Mouse (Mus musculus) urinary bladder, postnatal 36 days (tissue): Measurements from ENCODE around the gene Tigd3.
"Not testable (repeated sequence)": the region's sequence is repeated elsewhere in the genome, so short reads cannot be mapped to it uniquely, and the experiment has no call there.

Source experiments
- DNase-seq, 2 experiments: peaks; one replicate each; pipeline ENCODE4 v3.0.0; 2022; ENCODE audit warnings: low spot score in 2 of 2, mixed read lengths in 1 of 2

Gene Tigd3

GRCm38 (mm10) chr19:5922119-5922942 lies 28.4 kb upstream of the Tigd3 start:
- no peak for DNase-seq

DNA sequence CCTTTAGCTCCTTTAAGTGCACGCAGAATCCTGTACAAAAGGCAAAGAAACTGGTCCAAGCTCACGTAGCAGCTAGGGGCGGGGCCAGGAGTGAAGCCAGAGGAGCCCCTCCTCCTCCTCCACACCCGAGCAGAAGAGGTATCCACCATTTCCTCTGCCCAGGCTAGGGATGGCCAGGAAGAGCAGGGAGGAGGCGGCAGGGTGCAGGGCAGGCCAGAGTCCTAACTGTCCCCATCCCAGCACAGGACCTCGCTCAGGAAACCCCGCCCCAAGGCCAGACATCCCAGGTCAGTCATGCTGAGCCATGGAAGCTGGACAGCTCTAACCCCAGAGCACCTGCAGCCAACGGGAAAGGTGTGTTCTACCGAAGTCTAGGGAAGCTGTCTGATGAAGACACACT lies 27.8 kb upstream of the Tigd3 start:
- DNase-seq: no peak

- DNase-seq: no peak
Measured at GRCm38 (mm10) chr19:5913007-5913719, 19.2 kb upstream of the Tigd3 start, which contains the start of gene Dpf2. TSS of gene Dpf2 (minus strand) at chr19:5913010.

DNA sequence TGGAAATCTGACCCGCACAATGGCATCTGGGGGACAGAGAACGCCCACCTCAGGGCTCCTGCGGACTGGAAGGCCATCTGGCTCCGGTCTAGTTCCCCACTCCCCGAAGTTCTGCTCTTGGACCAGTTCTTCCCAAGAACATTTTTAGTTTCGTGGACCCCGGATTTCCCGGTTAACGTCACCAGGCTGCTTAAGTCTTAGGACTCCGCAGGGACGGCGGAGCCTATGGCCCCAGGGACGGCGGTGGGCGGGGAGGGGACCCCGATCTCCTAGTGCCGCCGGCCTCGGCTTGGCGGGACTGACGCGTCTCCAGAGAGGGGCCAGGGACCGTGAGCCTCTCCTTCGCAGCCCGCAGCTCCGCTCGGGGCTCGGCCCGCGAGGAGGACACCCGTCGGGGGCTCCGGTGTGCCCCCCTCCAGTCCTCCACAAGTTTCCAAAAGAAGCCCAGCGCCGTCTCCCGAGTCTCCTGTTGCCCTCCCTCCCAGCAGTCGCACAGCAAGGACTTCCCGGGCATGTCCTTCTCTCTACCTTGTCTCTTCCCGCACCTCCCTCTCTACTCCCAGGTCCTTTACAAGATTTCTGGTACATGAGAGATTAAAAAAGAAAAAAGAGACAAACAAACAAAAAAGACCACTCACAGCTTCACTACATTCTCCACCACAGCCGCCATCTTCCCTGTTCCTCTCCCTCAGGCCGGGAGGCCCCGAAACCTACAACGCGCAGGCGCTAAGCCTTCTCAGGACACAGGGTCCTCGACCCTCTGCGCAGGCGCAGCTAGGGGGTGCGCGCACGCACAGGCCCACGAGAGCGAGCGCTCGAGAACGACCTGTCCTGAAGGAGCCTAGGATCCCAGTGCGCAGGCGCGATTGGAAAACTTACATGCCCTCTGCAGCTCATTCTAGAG lies 18.4 kb upstream of the Tigd3 start:
- peak; percentile 95 to 99 for DNase-seq

- DNase-seq: no peak
Measured at GRCm38 (mm10) chr19:5911430-5912102, 17.6 kb upstream of the Tigd3 start.

GRCm38 (mm10) chr19:5910221-5910620 lies 16.3 kb upstream of the Tigd3 start:
- DNase-seq: no peak

DNA sequence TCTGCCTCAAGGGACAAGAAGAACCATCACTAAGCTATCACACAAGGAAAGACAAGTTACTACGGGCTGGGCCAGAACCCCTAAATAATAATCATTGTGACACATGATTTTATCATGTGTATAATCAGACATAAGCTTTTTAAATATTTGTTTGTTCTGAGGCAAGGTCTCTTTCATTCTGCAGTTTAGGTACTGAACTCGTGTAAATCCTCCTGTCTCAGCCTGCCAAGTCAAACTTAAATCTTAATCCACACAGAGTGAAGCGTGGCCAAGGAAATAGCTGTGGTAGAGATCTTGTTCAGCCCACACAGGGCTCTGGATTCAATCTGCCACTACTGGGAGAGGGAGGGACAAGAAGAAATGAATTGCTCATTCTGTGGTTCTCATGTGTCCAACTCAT lies 13.3 kb upstream of the Tigd3 start:
- DNase-seq: no peak

DNA sequence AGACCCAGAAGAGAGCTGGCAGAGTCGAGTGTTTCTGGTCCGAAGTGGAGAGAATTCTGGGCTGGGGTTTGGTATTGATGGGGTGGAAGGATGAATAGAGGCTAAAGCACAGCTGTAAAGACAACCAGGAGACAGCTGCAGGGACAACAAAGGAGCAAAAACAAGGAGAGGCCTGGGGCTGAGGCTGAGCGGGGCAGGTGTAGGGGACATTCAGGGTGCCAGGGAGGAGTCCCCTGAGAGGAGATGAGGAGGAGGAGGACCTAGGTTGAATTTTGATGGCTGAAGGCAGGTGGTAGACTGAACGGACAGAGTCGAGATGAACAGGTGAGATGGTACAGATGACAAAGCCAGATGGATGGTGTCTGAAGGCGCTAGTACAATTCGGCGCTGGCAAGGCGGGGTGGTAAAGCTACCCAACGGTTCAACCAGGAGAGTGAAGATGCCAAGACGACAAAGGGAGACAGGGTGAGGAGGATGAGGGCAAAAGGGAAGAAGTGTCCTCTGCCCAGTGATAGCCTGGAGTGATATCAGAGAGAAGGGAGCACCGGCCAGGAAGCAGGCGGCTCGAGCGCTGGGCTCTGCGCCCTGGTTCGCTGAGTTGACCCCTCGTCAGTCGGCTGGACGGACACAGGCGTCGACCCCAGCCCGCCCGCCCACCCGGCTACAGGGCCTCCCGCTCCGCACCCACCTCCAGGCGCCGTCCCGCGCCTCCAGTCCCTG lies 507 bp downstream of the Tigd3 start:
- DNase-seq: no peak

DNA sequence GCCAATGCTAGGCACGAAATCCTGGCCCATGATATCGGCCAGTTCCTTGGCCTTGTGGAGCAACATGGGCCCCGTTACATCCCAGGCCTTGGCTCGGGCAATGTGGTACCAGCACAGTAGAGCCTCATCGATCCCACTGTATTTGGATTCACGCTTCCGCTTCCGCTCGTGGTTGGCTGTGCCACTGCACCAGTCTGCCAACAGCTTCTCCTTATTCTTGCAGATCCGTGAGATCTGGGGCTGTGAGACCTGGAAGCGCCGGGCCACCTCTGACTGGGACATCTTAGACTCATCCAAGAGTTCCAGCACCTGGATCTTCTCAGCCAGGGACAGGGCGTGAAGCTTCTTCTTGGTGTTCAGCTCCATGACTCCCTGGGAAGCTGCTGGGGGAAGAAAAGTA lies 1.2 kb downstream of the Tigd3 start:
- no peak for DNase-seq

DNA sequence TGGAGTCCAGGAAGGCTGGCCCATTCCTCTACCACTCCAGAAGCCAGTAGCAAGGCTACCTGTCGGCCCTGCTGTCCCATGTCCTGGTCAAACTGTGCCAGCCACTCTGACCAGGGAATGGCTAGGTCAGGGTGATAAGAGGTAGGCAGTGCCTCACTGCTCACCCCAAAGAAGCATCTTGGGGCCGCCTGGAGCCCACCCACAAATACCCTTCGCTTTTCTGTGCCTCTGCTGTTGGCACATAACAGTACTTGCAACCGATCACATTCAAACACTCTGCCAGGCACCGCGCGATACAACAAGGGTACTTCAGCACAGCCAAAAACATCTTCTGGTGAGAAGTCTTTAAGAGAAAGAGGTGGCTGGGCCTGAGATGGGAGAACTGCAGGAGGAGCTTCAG lies 1.7 kb downstream of the Tigd3 start:
- no peak for DNase-seq

DNA sequence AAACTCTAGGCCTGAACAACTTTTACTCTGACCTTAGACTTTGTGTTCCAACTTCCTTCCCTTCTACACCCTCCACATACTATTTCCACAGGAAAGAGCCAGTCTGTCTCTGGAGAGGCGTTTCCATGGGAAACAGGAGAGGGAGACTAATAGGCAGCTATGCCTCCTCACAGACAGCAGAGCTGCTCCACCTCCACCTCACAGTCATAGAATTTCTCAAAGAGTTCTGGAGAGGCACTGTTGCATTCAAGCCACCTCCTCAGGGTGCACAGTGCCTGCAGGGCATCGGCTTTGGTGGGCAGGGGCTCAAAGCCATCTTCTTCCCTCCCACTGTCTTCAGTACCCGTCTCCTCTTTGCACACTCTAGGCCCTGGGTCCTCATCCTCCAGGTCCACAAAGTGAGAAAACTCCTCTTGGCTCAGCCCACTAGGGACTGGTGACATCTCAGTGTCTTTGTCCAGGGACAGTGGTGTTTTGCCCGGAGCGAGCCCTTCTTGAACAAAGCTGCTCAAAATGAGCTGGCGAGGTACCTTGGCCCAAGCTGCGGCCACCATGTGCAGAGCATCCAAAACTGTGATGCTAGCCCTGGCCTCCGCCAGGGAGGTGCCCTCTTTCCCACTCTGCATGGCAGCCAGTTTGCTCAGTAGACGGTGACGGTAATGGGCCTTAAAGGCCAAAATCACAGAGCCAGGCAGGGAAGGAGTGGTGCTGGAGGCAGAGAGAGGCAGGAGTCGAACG lies 2.3 kb downstream of the Tigd3 start:
- DNase-seq: no peak

DNA sequence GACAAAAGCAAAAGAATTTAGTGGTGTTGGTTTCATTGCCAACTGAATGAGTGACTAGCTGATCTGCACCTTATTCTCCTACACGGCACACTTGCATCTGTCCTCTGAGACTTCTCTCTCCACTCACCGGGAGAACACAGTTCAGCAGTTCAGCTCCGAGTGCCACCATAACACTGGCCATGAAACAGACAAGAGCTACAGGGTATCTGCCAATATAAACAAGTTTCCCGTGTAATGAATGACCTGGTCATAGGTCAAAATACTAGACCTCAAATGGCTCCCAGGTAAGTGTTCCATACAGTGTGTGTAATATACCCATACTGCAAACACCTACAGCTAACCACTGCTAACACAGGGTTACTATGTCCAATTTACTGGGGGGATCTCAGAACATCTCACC lies 4.7 kb downstream of the Tigd3 start:
- no peak for DNase-seq

DNA sequence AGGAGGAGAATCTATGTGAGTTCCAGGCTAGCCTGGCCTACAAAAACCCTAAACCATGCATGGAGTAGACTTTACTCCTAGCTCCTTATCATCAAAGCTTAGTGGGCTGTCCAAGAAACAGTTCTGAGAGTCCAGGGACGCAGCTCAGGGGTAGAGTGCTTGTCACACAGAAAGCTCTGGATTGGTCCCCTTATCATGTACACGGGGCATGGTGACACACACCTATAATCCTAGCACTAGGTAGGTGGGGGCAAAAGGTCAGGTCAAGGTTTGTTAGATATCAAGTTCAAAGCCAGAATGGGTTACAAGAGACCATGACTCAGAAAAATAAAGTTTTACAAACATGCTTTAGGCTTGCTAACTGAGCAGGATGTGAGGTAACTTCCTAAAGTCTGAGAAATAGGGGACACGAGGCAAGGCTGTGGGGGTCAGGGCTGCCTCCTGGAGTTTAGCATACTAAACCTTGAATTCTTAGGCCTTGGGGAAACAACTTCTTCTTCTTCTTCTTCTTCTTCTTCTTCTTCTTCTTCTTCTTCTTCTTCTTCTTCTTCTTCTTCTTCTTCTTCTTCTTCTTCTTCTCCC lies 6.6 kb downstream of the Tigd3 start:
- DNase-seq: no peak

GRCm38 (mm10) chr19:5885838-5886237 lies 8.1 kb downstream of the Tigd3 start:
- DNase-seq: no peak

DNA sequence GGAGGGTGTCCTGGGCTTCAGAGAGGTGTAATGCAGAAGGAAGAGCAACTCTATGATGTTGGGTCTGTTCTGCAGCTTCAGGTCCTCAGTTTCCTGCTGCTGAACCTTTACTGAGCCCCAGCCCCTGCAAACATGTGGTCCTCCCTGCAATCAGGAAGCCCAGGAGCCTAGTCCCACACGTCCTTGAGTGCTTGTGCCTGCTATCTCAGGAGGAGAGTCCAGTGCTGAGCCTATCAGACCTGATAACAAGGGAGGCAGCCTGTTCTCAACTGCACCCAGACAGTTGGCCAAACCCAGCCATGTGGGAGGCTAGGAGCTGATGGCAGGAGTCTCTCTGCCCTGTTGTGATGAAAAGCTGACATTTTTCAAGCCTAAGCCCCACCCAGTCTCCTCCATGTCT lies 10.0 kb downstream of the Tigd3 start:
- no peak for DNase-seq

DNA sequence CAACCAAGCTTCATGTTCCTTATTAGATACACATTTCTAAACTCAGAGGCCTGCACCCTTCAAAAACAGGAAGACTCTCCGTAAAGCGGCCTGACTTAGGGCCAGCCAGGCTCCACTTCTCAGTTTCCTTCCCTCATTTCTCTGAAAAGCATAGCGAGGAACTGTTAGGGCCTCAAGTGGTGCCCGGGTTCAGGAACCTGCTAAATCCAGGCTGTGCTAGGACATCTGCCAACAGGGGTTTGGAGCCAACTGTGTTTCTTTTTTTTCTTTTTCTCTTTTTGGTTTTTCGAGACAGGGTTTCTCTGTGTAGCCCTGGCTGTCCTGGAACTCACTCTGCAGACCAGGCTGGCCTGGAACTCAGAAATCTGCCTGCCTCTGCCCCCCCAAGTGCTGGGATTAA lies 11.9 kb downstream of the Tigd3 start:
- not testable (repeated sequence) for DNase-seq

DNA sequence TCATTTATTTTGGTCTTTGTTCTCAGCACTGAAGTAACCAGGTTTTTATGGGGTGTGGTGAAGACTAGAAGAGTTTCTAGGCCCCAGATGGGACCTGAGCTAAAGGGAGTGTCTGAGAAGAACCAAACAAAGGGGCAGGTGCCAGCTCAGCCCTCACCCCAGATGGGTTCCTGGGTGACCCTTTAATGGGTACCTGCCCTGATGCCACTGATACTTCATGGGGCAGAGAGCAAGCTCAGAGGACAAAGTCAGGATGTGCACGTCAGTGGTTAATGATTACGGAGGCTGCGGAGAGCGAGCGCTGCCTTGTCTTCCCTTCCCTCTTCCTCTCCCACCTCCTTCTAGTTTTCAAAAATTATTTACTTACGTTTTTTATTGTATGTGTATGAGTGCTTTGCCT lies 12.8 kb downstream of the Tigd3 start:
- DNase-seq: no peak

GRCm38 (mm10) chr19:5879735-5880134 lies 14.2 kb downstream of the Tigd3 start:
- DNase-seq: no peak

- DNase-seq: no peak
Measured at GRCm38 (mm10) chr19:5878916-5879315, 15.0 kb downstream of the Tigd3 start.

- peak in 1 of 2 experiments; percentile 62 for DNase-seq
Measured at GRCm38 (mm10) chr19:5878362-5878722, 15.6 kb downstream of the Tigd3 start.
